Mouse (Mus musculus) thymus, adult 18-20 months (tissue): Measurements from ENCODE around the gene Ablim1.

Source experiments
- DNase-seq, 2 experiments: peaks; one replicate each; pipeline ENCODE4 v3.0.0; 2022; ENCODE audit warnings: mixed read lengths in 2 of 2

The Ablim1 gene

GRCm38 (mm10) chr19:57212406-57212805 lies 102.3 kb downstream of the Ablim1 start:
- DNase-seq, result no peak

DNA sequence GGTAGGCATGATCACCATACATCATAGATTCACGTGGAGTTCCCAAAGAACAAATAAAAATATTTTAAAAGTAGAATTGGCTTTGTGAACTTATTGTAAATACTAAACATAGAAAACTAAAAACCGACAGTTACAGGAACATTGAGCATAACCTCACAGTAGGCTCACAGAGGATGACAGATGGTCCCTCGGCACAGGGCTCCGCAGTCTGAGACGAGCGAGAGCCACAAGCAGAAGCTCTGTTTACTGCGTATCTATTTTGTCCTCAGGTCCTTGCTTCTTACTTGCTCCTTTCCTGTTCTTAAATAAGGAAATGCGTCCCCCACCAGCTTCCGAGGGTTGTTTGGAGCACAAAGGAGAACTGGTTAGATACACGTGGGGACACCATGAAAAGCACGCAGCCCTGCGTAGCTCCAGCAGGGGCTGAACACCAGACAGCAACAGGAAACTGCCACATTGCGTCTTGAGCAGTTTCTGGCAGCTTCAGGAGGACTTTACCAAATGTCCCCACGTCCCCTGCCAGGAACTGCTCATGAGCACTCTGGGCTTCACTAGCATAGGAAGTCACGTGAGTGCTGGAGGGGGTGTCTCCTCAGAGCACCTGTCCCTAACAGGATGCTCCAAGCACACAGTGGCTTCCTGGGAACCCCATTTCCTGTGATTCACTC lies 103.1 kb downstream of the Ablim1 start:
- peak; percentile 36 to 56 for DNase-seq

- no peak for DNase-seq
These were observed 103.8 kb downstream of the Ablim1 start for GRCm38 (mm10) chr19:57210924-57211323.

GRCm38 (mm10) chr19:57204101-57204500 lies 110.6 kb downstream of the Ablim1 start:
- no peak for DNase-seq

- DNase-seq, result no peak
These were observed 112.2 kb downstream of the Ablim1 start for GRCm38 (mm10) chr19:57202554-57202953.

DNA sequence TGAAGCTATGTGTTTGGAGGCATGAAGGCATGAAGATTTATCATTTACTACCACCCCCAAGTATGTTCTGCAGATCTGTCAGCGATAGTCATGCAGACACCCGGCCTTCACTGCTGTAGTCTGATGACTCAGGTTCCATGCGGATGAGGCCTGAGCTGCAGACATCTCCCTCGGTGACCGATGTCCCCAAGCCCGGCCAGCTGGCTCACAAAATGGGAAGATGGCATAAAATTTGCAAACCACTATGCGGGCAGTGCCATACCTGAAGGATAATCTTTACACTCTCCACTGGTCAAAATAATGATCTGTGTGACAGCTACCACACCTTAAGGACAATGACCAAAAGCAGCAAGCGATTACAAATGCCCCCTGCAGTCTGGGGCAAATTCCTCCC lies 113.6 kb downstream of the Ablim1 start:
- no peak for DNase-seq

DNA sequence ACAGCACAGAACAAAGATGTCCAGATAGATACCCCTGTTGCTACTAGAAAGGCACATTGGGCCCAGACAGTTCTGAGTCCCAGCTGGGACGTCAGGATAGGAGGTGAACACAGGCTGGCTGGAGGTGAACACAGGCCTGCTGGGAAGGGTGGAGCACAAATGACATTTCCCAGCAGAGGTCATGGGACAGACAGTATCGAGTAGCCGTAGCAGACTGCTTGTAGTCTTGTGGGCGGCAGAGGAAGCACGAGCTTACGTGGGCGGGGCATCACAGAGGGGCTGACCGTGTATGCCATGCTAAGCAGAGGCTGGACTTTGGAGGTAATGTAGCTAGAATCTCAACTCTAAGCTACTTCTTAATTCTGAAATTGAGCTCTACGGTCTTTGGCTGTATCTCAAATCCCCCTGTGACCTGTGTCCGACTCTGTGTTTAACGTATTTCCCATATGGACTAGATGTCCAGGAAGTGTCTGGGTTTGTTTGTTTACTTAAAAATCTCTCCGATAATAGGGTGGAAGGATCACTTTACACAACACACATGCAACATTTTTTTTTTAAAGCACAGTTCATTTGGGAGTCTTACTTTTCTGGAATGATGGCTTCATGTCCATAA lies 114.1 kb downstream of the Ablim1 start:
- no peak for DNase-seq

DNA sequence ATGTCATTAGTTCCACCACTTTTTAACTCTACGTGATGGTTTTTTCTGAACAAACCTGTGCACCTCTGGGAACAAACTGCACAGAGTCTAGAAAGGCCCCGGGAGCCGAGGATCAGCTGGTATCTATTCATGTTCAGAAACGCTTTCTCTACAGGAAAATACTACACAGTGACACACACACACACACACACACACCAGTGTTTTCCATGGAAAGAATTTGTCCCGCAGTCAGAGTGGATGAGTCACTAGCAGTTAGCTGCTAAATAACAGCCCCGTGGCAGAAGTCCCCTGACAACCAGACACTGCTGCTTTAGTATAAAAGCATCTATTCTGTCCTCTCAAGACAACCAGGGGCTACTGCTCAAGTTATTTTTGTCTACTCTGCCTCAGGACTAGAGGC lies 115.4 kb downstream of the Ablim1 start:
- no peak for DNase-seq

DNA sequence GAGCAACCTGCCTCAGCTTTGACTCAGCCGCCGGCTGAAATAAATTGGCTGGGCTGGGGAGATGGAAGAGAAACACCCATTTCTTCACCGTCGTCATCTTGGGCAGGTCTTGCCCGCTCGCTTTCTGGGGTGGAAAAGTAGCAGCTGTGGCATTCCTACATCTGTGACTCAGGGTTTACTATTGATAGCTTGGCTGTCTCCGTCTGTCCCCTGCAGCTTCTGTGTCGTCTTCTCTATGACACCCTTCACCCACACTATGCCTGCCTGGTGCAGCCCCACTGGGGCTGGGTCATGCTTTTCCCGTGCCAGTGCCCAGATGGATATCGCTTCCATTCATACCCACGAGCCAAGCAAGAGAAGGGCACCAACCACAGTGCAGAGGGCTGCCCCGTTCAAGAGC lies 116.2 kb downstream of the Ablim1 start:
- no peak for DNase-seq

- no peak for DNase-seq
These were observed 116.7 kb downstream of the Ablim1 start for GRCm38 (mm10) chr19:57198029-57198428.

- DNase-seq, result peak in 1 of 2 experiments; percentile 21
These were observed 117.5 kb downstream of the Ablim1 start for GRCm38 (mm10) chr19:57197043-57197817.

DNA sequence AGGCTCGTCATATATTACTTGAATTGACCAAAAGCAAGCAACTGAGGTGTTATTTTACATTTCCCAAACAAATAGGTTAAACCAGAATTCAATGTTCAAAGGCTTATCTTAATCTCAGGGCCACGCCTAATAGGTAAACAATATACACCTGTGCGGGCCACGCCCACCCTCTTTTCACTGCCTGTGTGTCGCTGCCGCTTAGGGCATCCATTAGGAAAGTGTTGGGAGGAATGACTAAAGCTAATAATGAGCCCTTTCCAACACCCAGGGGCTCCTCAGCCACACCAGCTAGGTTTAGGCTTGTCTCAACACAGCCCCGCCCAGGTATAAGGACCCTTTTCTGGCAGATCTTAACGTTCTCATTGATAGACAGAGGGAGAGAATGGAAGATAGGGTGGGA lies 118.1 kb downstream of the Ablim1 start:
- DNase-seq, result no peak

DNA sequence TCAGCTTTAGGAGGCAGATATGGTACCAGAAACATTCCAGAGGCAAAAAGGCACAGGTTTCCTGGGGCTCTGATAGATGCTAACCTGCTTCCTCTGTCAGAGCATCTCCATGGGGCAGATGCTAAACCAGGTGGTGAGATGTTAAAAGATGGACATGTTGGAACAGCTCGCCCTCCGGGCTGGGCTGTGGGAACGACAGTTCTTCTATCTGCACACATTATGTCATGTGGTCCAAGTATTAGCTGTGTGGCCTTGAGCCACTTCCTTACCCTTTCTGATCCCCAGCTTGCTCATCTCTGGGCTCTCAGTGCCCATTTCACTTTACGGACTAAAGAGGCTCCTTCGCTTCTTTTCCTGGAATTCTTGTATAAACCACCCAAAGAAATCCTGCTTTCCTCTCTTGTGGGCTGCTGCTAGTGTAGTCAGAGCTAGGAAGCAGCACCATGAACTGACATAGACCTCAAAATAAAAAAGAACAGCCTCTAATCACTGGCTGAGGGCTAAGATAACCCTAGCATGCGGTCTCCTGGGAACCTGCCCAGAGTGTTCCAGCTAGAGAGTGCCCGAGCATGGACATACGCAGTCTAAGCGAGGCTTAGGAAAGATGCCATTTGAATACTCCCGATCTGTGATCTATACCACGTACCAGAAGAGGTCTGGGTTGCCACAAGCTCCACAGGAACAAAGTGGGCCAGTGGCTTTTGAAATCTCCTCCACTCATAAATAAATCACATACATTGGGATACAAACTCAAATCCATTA lies 119.4 kb downstream of the Ablim1 start:
- no peak for DNase-seq

DNA sequence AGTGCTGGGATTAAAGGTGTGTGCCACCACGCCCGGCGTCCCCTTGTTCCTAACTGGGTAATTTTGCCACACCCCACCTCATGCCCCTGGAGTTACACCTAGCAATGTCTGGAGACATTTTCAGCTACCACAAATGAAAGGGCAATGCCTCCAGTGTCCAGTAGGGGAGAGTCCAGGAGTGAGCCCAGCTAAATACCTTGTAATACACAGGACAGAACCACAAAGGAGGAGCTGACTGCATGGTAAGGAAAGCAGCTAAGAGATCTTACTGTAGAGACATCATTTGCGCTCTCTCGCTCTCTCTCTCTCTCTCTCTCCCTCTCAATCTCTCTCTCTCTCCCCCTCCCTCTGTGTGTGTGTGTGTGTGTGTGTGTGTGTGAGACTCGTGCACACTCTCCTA lies 120.8 kb downstream of the Ablim1 start:
- no peak for DNase-seq

DNA sequence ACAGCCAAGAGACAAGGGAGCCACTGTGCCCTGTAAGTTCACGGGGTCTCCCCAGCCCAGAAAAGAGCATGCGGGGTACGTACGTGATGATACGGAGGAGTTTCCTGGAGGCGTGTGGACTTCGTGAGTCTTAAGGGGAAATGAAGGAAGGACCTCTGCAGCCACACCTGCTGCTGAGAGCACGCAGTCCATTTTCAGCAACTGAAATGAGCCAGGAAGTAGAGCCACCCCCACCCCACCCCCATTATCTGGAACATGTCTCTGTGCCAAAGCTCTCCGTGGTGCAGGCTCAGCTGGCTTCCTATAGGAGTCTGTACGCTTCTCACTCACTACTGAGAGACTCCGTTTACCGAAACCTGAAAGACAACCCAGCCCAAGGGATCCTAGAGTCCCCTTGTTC lies 121.3 kb downstream of the Ablim1 start:
- no peak for DNase-seq

- DNase-seq, result no peak
These were observed 123.6 kb downstream of the Ablim1 start for GRCm38 (mm10) chr19:57191109-57191508.

DNA sequence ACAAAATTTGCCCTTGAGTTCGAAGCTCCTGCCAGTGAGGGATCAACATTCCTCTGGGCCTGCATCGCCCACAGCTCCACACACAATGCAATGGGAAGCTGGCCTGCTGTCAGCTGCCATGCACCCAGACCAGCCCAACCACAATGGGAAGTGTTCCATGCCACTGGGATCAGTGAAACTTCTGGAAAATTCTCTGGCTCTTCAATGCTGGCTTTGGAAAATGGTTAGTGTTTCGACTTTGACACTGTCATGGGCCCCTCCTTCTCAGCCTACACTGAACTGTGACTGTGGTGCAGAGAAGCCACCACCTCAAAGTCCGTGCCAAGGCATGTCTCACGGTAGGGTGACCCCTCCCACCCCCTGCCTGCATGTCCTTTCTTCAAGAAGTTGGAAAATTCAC lies 125.3 kb downstream of the Ablim1 start:
- DNase-seq, result no peak

GRCm38 (mm10) chr19:57188553-57188952 lies 126.2 kb downstream of the Ablim1 start:
- DNase-seq, result no peak

GRCm38 (mm10) chr19:57185021-57185420 lies 129.7 kb downstream of the Ablim1 start:
- no peak for DNase-seq

- DNase-seq, result no peak
These were observed 131.6 kb downstream of the Ablim1 start for GRCm38 (mm10) chr19:57182938-57183720.

- DNase-seq, result no peak
These were observed 132.7 kb downstream of the Ablim1 start for GRCm38 (mm10) chr19:57181852-57182528.

- no peak for DNase-seq
These were observed 133.4 kb downstream of the Ablim1 start for GRCm38 (mm10) chr19:57181317-57181716.
